Mouse (Mus musculus) cerebellum, postnatal 14 days (tissue): ENCODE data around the gene Il20rb.

Source experiments
- DNase-seq, 2 experiments: peaks; one replicate each; pipeline ENCODE4 v3.0.0; 2021; ENCODE audit warnings: mixed read lengths in 2 of 2

Il20rb gene

DNA sequence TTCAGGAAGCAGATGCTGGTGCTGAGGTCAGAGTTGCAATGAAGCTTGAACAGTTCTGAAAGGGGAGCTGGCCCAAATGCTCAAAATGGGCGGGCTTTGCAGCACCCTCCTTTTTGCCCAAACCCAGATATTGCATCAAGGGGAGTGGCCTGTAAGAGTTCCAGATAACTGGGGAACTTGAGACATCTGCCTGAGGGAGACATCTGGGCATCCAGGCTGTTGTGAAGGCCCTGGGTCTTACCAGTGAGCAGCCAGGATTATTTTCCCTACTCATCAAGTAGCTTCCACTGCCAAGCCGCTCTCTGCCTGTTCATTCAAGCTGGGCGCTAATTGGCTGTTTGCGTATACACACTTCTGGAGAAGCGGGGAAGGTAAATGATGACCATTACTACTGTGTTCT is at the start of gene Il20rb:
Gene Il20rb, minus strand, starts transcription at position 358 of the 400 bp plus-strand sequence.
- DNase-seq: no peak

DNA sequence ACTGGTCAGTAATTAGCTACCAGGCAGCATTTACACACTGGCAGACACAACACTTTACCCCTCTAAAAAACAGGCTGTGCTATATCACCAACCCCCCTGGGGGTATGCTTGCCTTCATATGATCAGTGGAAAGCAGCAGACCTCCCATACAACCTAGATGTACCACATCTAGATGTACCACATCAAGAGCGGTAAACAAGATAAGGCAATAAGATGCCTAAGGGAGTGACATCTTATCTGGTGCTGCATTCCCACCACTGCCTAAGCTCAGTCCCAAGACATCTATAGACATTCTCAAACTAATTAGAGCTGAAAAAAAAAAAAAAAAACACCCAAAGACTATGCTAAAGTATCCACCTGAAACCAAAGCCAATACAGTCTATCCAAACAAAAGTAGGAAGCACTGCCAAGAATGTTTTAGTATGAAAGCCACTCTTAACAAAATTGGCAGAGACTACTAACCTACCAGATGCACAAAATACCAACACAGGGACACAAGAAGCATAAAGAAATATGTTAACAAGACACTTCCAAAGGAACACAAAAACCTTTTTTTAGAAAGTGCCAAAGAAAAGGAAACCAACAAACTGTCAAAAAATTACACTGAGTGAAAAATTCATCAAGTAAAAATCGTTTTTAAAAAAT is 49.2 kb upstream of the Il20rb start:
- no peak for DNase-seq

DNA sequence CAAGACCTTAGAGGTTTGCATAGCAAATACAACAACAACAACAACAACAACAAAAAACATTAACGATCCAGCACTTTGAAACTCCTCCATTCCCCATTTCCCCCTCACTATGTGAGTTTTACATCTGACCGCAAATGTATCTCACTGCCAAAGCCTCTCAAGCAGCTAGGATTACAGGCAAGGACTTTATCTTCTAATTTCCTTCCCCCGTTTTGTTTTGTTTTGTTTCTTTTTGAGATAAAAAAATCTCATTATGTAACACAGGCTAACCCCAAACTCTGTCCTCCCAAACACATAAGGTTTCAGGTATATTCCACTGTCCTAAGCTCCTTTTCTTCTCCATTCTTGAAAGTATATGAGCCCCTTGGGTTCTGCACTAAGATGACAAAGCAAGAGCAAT is 48.1 kb upstream of the Il20rb start:
- no peak for DNase-seq

DNA sequence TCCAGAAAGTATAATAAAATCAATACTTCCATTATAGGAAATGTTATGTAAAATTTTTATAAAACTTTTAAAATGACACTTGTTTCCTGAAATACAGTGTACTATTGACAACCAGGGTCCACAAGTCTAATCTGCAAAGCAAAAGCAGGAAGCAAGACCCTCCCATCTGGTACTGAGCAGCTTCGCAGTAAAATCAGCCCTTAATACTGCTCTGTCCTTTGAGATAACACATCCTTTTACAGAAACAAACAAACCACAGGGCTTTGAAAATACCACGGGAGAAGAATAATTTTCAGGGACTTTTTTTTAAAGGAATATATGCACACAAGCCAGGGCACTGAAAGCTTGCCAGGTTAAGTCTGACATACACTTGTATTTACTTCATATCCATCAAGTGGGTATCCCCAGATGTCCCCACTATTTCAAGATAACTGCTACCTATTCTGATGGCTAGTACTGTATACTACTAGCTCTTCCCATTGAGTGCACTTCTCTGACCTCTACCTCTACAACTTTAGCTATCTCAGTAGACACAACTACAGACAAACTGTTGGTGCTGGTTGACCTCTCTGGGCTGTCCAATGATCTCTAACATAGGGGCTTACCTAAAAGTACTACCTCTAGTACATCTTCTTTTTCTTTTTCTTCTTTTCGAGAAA is 46.4 kb upstream of the Il20rb start:
- no peak for DNase-seq

DNA sequence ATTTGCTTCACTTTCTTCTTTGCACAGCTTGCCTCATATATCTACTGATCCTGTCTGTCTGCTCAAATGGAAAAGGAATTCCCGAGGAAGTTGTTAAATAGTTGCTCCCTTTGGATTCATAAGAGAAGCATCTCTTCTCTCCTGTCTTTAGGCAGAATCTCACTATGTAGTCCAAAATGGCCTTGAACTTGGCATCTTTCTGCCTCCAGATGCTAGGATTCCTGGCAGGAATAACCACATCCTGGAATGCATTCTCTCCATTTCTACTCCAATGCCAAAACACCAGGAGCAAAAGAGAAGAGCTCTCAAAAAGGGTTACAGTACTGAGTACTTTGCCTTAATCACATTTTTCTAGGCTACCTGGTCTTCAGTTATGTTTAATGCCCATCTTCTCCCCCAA is 44.7 kb upstream of the Il20rb start:
- DNase-seq: no peak

DNA sequence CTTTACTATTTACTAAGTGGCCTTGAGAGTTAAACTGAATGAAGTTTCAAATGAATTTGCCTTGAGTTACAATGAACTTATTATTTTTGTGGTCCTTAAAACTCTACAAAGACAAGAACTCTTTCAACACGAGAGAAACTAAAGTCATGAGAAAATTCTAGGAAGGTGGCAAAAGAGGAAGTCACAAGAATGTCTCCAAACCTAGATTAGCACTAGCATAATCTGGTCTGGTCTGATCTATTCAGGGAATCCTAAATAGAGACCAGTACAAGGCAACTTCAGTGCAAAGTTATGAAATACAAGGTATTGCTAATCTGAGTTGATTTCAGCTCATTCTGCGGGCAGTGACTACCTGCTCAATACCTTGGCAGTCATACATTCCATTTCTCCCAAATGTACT is 38.6 kb upstream of the Il20rb start:
- no peak for DNase-seq

DNA sequence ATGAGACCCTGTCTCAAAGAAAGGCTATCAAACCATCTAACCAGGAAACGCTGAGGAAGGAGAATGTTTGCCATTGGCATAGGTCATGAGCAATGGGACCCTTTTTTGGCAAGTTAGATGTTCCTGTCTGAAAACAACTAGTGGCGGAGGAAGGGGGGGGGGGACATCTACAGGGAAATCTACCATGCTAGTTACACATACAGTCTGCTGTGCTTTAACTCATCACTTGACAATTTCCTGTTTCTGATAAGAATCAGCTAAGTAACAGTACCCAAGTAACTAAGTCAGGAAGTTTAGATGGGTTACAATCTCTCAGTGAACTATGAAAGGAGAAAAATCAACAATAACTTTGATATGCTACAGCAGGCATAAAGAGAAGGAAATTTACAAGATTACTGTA is 35.4 kb upstream of the Il20rb start:
- no peak for DNase-seq

DNA sequence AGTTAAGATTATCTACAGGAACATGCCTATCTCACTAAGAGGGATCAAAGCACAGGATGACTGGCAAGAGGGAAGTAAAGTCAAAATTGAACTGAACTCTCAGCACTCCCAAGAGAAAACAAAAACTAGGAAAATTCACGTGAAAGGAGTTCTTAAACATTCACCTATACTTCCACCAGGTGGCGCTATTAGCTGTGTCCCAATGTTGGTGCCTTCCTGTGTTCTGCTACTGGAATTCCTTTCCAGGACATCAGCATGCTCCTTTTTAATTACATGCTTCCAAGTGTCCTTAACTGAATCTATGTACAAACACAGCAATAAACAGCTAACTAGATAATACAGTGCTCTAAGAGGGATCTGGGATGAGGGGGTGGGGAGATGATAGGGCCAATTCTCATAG is 34.0 kb upstream of the Il20rb start:
- peak; percentile 74 to 79 for DNase-seq

DNA sequence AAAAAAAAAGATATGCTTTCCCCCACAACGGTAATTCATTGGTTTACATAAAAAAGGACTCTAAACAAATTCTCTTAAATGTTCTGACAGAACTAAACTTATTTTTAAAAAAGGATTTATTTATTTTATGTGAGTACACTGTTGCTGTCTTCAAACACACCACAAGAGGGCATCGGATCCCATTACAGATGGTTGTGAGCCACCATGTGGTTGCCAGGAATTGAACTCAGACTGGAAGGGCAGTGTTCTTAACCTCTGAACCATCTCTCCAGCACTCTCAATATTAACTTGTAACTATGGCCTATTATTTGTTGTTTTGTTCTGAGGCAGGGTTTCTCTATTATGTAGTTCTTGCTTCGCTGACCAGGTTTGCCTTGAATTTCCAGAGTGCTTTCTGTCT is 33.4 kb upstream of the Il20rb start:
- peak; percentile 35 to 38 for DNase-seq

DNA sequence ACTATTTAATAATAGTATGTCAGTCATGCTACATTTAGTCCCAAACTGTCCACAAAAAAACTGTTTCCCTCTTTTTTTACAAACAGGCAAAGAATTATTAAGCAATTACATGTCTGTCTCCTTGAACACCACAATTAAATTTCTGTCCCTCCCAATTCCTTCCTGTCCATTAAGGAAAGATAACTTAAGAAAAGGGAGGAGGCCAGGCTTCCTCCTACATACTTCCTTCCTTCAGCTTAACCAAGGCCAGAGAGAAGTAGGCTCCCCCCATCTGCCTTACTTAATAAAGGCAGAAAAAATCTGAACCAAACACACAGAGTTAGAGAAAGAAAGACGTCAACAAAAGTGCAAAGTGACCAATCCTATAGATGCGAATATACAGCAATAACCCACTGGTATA is 21.0 kb upstream of the Il20rb start:
- no peak for DNase-seq

DNA sequence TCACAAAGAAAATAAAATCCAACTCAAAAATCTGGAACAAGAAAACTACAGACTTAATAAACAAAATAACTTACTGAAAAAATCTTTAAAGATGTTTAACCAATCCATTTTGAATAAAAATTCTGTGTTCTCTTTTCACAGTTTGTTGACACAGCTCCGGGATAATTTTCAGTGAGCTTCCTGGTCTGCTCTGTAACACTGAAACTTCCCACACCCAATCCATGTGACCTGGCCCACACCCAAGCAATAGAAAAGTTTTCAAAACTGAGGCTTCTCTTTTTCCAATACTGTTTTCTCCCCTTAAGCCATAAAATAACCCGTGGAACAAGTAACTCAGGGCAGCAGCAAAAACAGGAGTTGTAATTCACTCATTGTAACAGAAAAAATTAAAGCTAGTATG is 20.1 kb upstream of the Il20rb start:
- DNase-seq: no peak

DNA sequence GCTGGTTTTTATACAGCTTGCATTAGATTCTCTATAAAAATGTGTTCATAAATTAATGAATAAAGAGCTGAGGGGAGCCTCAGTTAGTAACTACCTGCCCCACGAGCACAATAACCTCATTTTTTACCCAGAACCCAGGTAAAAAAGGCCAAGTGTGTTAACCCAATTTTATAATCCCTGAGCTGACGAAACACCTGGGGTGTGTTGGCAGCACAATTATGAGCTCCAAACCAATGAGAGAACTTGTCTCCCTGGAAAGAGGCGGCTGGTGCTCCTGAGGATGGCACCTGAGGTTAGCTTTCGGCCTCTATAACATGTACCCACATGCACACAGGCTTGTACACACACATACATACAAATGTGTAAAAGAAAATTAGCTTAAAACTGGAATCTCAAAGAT is 18.9 kb upstream of the Il20rb start:
- peak; percentile 41 to 42 for DNase-seq

DNA sequence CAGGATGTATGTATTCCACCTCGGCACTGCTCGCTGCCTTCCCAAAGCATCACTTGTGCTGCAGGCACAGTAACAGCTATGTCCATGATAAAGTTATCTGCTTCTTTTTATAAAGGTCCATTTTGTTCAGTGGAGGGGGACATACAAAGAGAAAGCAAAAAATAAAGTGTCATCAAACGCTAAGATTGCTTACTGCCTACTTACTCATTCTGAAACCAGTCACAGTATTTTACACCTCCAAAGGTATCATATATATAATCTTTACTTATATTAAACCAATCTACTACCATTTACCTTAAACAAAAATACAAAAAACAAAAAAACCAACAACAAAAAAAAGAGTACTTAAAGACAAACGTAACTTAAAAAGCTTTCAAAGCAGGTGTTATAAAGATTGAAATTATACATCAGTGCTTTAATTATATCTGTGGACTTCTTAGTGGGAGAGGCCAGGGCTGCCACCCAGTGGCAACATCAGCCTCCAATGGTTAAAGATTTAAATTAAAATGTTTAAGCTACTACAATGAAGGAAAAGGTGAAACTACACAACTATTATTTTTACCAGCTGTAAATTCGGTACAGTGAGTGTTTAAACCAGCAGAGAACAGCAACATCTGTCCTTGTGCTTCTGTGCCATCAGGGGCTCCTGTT is 7.1 kb upstream of the Il20rb start:
- DNase-seq: no peak

DNA sequence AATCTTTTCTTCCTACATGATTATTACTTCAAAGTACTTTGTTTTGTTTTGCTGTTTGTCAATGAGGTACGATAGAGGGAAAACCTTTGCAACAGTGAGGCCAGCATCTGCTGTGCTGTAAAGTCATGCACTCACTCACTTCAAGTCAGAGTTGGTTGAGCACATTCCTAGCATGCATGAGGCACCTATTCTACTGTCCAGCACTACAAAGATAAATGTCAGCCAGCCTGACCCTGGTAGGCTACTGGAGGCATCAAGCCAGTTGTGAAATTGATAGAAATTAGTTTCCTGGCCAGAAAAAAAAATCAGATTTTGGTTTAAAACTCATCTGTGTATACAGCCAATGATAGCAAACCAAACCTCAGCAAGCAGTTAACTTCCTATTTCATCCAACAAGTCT is 4.8 kb upstream of the Il20rb start:
- DNase-seq: no peak

DNA sequence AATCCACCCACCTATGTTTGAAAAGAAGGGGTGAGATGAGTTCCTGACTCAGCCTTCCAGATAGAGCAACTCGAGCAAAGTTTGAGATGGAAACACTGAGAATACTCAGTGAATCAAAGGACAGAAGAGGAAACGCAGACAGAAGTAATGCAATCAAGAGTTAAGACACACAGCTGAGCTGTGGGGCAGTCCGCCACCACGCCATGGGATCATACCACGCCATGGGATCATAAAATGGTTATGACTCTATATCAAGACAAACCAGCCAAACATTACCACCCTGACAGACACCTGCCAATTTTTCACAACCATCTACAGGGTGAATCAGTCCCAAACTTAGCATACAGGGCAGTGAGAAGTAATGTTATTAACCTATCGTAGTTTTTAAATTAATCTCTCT is 2.4 kb upstream of the Il20rb start:
- no peak for DNase-seq

DNA sequence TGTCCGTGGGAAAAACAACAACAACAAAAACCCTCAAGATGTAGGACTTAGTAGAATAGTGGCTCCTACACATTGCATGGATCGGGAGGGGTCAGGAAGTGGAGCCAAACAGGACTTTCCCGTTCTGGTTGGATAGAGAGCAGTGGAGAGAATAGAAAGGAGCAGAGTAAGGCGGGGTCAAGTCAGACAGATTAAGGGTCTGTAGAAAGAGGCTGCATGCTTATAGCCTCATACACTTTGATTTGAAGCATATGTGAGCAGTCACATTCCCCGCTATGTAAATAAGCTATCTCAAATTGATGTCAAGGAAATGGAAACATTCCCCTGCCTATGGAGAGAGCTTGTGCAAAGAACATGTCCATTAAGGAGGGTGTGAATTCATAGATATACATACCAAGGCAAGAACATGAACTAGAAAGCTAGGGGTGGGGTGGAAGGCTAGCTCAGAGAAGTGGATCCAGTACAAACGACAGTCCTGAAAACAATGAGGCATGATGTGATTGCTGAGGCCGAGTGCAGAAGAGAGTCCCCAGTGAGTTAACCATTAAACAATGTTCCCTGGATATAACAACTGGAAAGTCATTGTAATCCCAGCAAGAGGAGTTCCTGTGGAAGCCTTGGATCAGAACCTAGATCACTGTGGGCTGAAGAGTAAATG is 1.6 kb upstream of the Il20rb start:
- DNase-seq: no peak

DNA sequence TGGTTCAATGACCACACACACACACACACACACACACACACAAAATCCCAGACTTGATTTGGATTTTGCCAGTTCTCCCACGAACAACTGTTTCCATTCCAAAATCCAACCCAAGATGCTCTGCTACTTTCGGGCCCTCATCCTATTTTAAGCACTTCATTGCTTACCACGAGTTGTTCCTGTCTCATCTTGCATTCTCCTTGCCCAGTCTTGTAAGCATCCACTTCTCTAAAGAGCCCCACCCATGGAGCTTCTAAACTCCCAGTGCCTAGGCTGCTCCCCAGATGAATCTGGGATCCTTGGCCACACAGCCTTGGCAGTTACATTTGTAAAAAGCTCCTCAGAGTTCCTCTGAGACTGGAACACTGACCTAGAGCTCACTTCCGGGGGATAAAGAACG is 3.3 kb downstream of the Il20rb start:
- DNase-seq: no peak

DNA sequence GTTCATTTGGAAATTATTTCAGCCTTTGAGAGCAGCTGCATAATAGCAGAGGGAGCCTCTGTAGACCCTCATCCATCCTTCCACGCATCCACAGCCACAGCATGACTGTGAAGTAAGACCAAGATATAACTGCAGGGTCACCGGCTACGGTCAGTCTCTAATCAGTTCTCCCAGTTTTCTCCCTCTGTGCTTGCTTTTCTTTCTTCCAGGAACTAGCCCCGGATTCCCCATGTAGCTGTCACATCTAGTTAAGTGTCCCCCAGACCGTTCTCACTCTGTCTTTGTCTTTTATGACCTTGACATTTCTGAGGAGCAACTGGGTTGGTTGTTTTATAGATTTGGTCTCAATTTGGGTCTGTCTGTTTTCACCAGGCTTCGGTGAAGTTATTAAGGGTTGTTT is 5.0 kb downstream of the Il20rb start:
- DNase-seq: no peak

DNA sequence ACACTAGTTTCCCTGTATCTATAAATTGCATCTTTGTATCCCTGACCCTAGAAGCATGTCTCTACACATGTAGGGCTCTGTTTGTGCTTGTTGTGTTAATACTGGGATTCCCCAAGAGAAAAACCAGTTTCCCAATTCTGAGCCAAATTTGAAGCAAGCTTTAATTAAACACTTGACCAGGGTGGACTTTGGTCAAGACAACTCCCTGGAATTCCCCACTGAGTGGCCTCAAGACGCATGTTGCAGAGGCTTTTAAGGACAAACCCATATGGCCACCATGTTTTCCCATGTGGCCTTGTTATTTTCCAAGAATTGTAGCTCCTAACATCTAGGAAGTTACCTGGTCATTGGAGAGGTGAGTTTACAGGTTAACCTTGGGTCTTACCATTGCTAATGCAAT is 12.5 kb downstream of the Il20rb start:
- DNase-seq: no peak

DNA sequence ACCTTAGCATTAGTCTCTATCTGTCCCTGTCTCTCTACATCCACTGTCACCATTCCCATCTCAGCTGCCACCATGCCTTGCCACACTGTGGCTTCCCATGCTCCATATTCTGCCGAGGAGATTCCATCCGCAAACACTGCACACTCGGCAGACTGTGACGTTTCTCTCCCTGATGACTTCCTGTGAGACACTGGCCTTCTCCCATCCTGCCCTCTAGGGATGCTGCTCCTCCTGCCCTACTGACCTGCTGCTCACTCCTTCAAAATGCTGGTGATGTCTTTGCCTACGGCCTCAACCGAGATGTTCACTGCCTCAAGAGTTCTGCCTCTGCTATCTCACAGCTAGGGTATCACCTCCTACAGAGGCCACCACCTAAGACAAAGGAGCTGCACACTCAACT is 13.2 kb downstream of the Il20rb start:
- no peak for DNase-seq

DNA sequence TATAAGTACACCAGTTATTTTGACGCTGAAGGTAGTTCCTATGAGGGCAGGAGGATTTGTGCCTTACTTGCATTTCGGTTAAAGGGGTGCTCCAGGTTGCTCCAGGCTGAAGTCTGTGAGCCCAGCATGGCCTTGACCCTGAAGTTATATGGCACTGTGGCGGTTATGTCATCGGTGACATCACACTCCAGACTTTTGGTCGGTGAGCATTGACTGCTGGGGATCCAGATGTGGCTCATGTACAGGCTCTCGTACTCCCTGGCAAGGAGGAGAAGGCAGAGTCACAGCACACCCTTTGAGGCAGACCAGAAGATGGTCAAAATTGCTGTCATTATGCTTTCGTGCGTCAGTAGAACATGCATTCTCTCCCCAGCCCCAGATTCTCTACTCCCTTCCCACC is 13.7 kb downstream of the Il20rb start:
- no peak for DNase-seq

DNA sequence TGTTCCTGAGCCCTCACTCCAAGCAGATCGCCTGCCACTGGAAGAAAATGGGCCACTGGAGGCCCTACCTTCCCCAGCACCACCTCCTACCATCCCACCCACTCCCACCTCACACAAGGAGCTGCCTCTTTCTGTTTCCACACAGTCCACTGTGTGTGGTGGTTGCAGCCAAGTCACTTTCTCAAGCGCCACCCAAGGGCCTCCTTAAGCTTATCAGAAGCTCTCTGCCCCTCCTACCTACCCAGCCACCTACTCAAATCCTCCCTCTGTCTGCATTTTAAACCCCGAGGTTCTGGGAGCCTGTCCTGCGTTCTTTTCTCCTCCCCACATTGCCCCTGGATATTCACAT is 15.0 kb downstream of the Il20rb start:
- DNase-seq: no peak

DNA sequence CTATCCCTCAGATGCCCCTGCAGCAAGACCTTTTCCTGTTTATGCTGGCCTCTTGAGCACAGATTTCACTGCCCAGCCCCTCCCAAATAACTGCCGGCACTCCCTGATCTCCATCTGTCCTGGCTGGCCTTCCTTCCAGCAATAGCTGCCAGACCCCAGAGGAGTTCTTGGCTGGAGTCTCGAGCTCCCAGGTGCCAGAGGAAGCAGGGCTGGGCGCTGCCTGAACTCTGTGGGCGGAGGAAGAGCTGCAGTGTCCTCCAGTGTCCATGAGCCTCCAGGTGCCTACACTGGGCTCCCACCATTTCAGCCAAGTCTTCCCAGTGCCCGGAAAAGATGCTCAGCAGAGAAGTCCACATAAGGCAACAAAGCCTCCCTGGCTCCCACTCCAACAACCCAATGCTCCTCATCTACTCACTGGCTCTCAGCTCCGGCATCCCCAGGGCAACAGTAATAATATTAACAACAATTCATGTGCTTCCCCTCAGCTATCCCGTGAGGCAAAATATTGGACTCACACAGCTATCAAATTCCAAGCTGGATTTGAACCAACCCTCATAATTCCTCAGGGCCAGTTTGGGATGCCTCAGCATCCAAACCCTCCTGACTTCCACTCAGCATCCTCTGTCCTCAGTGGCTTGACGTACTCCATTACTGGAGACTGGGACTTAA is 15.5 kb downstream of the Il20rb start:
- DNase-seq: peak; percentile 97 to 99

DNA sequence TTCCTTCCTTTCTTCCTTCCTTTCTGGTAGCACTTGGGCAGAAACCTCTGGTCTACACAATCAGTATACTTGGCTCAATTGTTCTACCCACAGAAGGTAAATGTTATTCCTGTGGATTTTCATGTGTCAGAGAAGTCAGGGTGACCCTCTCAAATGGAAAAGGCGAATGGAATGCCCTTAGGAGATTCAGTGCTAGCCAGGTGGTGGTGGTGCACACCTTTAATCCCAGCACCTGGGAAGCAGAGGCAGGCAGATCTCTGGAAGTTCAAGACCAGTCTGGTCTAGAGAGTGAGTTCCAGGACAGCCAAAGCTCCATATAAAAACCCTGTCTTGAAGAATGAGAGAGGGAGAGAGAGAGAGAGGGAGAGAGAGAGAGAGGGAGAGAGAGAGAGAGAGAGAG is 16.4 kb downstream of the Il20rb start:
- DNase-seq: peak in 1 of 2 experiments; percentile 40
